Mouse (Mus musculus): ENCODE measurements at regions not wholly inside any gene's neighbourhood (a gene's known extent, or its start where the extent isn't known, plus 50 kb on each side); places are given as distances from the start of the nearest gene placed in this dataset.

DNA sequence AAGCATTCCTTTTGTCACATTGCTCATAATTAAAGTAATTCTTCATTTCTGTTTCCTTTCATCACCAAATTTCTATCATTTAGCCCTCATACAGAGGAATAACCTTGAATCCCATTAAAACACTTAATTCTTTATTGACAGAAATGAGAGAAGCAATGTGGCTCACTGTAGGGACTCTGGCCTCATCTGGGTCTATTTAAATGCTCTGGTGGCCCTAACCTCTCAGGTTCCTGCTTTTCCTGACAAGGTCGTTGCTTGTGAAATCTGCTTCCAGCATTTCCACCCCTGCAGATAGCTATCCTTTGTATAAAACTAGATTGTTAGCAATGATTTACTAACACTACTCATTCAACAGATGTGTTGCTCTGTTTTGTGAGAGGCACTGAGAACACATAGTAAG lies 163.6 kb upstream of the Xrcc4 start:
- Histone ChIP-seq H3K9me3 (no peaks in the 10 kb centered on the region), H3K4me1 (peaks cover 17% of the 10 kb centered on the region), H3K27ac (no peak overlapping the region), H3K36me3 (no peaks in the 10 kb centered on the region), H3K4me3 (no peak overlapping the region), H3K4me2 (replicated peaks) (no peak overlapping the region), H3K9ac (no peak overlapping the region), H3K27me3 (no peaks in the 10 kb centered on the region)
- 11% methylated on average over 1 of the region's 1 CpGs for WGBS
- no peak for ATAC-seq (ENCODE audit: low FRiP score, low read depth)

DNA sequence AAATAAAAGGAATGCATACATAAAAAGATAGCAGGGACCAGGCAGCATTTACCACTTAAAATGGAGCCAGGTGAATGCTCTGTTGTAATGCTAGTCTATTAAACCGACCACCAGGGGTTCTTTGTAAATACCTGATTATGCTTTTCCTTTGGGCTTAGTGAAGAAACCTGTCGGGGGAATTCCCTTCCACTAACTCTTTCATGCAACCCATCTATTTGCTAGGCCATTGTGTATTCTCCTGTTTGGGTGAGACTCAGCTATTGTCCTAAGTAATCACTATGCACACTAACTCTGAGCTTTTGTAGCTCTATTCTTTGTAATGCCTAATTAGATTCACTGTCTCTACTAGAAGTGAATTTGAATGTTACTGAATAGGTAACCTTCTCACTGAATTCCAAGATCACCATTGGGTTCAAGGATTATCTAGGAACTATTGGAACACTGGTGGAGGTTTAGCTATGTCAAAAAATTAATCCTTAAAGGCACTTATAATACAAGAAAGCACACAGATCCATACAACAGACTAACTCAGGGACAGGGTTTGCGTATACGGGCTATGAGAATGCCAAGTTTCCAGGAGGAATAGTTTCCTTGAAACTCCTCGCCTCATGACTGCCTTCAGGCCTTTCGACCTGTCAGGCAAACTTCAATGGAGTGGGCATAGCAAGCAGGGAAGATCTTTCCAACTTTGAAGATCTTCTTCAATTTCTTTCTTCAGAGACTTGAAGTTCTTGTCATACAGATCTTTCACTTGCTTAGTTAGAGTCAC lies 156.8 kb upstream of the Xrcc4 start:
- Histone ChIP-seq H3K27me3 (no peaks in the 10 kb centered on the region), H3K36me3 (no peaks in the 10 kb centered on the region), H3K4me3 (no peak overlapping the region), H3K27ac (no peak overlapping the region), H3K9ac (no peak overlapping the region), H3K4me2 (replicated peaks) (no peak overlapping the region), H3K4me1 (no peaks in the 10 kb centered on the region), H3K9me3 (peaks cover 5% of the 10 kb centered on the region; the same call in 1 of the 2 replicates)
- 89% methylated on average over 6 of the region's 6 CpGs for WGBS
- ATAC-seq (ENCODE audit: low FRiP score, low read depth) = no peak

DNA sequence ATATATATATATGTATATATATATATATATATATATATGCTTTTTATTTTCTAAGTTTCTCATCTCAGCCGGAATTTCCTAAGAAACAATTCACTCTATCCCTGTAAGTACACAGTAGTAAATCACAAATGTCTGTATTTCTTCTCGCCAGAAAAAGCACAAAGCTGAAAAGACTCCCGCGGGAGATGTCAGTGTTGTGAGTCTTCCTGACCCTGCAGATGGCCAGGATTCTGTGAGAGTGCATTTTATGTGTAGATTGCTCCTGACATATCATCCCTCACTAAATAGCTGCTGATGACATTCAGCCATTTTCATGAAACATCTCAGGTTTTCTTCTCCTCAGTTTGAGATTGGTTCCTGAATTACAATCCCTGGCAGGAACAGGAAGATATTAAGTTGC lies 148.9 kb upstream of the Xrcc4 start:
- H3K36me3 ChIP-seq = no peaks in the 10 kb centered on the region

GRCm38 (mm10) chr13:90233986-90234385 lies 144.6 kb upstream of the Xrcc4 start:
- Histone ChIP-seq H3K9me3 (no peaks in the 10 kb centered on the region), H3K4me1 (no peaks in the 10 kb centered on the region), H3K4me3 (no peak overlapping the region), H3K27me3 (no peaks in the 10 kb centered on the region), H3K36me3 (no peaks in the 10 kb centered on the region), H3K4me2 (replicated peaks) (no peak overlapping the region), H3K9ac (no peak overlapping the region), H3K27ac (no peak overlapping the region)
- no peak for ATAC-seq (ENCODE audit: low FRiP score, low read depth)
- WGBS = 85% methylated on average over 1 of the region's 1 CpGs

More for the DNA sequence above, 148.9 kb upstream of the Xrcc4 start:
- Histone ChIP-seq H3K27me3 (no peaks in the 10 kb centered on the region), H3K4me3 (no peak overlapping the region), H3K27ac (no peak overlapping the region), H3K4me2 (replicated peaks) (no peak overlapping the region), H3K4me1 (no peaks in the 10 kb centered on the region), H3K9me3 (0 out of 2 replicates have a peak, but pooled peaks cover 2% of the 10 kb centered on the region), H3K9ac (no peak overlapping the region)
- WGBS = 61% methylated on average over 4 of the region's 4 CpGs
- no peak for ATAC-seq (ENCODE audit: low FRiP score, low read depth)

- H3K4me2 ChIP-seq (replicated peaks) = no peak overlapping the region
- no peaks in the 10 kb centered on the region for H3K27me3 ChIP-seq
- H3K9me3 ChIP-seq = no peaks in the 10 kb centered on the region
- no peak overlapping the region for H3K27ac ChIP-seq
- H3K4me3 ChIP-seq = no peak overlapping the region
- H3K4me1 ChIP-seq = no peaks in the 10 kb centered on the region
- no peak for ATAC-seq (ENCODE audit: low FRiP score, low read depth)
- H3K9ac ChIP-seq = no peak overlapping the region
- no peaks in the 10 kb centered on the region for H3K36me3 ChIP-seq
- 86% methylated on average over 3 of the region's 3 CpGs for WGBS
Observed at GRCm38 (mm10) chr13:90233561-90233960, 144.2 kb upstream of the Xrcc4 start.

DNA sequence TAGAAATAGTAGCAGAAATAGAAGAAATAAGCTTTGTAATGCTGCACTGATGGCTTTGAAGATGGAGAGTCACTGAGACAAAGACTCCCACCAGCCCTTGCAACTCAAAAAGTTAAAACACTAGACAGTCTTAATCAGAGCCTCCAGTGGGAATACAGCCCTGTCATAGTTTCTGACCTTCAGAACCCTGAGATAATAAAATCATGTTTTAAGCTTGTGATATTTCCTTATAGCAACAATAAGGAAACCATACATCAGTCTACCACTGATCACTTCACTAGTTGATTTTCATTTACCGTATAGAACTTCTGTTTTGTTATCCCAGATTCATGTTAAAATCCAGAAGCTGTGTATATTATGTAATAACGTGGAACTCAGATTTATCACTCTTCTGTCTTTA lies 139.7 kb upstream of the Xrcc4 start:
- 90% methylated on average over 2 of the region's 2 CpGs for WGBS
- no peak for ATAC-seq (ENCODE audit: low FRiP score, low read depth)

DNA sequence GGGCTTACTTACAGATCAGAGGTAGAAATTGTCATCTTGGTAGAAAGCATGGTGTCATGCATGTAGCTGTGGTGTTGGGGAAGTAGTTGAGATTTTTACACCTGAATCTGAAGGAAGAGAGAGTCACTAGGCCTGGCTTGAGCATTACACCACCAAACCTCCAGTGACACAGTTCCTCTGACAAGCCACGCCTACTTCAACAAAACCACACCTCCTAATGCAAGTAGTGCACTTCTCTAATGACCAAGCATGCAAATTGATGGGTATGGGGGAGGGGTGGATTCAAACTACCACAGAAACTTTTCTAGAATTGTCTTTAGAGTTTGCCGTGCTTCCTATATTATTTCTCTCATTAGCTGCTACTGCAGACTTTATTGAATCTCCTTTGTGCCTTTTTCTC lies 136.8 kb upstream of the Xrcc4 start:
- 84% methylated on average over 2 of the region's 2 CpGs for WGBS
- no peak overlapping the region for H3K4me2 ChIP-seq (replicated peaks)

More for the DNA sequence above, 139.7 kb upstream of the Xrcc4 start:
- H3K27ac ChIP-seq = no peak overlapping the region
- no peaks in the 10 kb centered on the region for H3K36me3 ChIP-seq
- H3K4me3 ChIP-seq = no peak overlapping the region
- H3K9ac ChIP-seq = no peak overlapping the region
- no peaks in the 10 kb centered on the region for H3K4me1 ChIP-seq
- H3K27me3 ChIP-seq = no peaks in the 10 kb centered on the region
- H3K4me2 ChIP-seq (replicated peaks) = no peak overlapping the region
- H3K9me3 ChIP-seq = no peaks in the 10 kb centered on the region

GRCm38 (mm10) chr13:90212390-90212789 lies 123.0 kb upstream of the Xrcc4 start:
- Histone ChIP-seq H3K4me2 (replicated peaks) (no peak overlapping the region), H3K4me1 (no peaks in the 10 kb centered on the region), H3K9ac (no peak overlapping the region), H3K27me3 (no peaks in the 10 kb centered on the region), H3K4me3 (no peak overlapping the region), H3K27ac (no peak overlapping the region), H3K9me3 (no peaks in the 10 kb centered on the region), H3K36me3 (no peaks in the 10 kb centered on the region)
- ATAC-seq (ENCODE audit: low FRiP score, low read depth) = no peak

More for the DNA sequence above, 136.8 kb upstream of the Xrcc4 start:
- Histone ChIP-seq H3K9me3 (0 out of 2 replicates have a peak, but pooled peaks cover 5% of the 10 kb centered on the region), H3K27me3 (no peaks in the 10 kb centered on the region), H3K9ac (no peak overlapping the region), H3K4me3 (no peak overlapping the region), H3K27ac (no peak overlapping the region), H3K36me3 (no peaks in the 10 kb centered on the region), H3K4me1 (no peaks in the 10 kb centered on the region)
- ATAC-seq (ENCODE audit: low FRiP score, low read depth) = no peak

- H3K36me3 ChIP-seq = no peaks in the 10 kb centered on the region
- no peaks in the 10 kb centered on the region for H3K4me1 ChIP-seq
- no peaks in the 10 kb centered on the region for H3K9me3 ChIP-seq
- H3K9ac ChIP-seq = no peak overlapping the region
- H3K4me2 ChIP-seq (replicated peaks) = no peak overlapping the region
- no peak overlapping the region for H3K4me3 ChIP-seq
- no peaks in the 10 kb centered on the region for H3K27me3 ChIP-seq
- no peak for ATAC-seq (ENCODE audit: low FRiP score, low read depth)
- H3K27ac ChIP-seq = no peak overlapping the region
Observed at GRCm38 (mm10) chr13:90207875-90208274, 118.5 kb upstream of the Xrcc4 start.

Measured in limb, embryonic 13.5 days (tissue).